Mouse (Mus musculus) kidney, embryonic 15.5 days (tissue): ENCODE results near the gene Fhl2. TPM values are rescaled to one million over a fixed set of nuclear protein-coding genes. Genes with fewer than 3 reads are reported as not detected.

ENCODE experiments used
- ATAC-seq: fragments of 200-750 bp; cut with Nextera tagmentation; replicated peaks from 2 replicates; pipeline ENCODE4 v1.8.0; 2017; ENCODE audit warnings: moderate TSS enrichment; ENCODE audit not compliant: low FRiP score
- H3K27ac ChIP-seq: fragments of 300-500 bp; sonication (generic); 2 replicates; pipeline ENCODE4 v1.5.1; 2015; ENCODE audit warnings: mild to moderate bottlenecking, inconsistent platforms
- H3K27me3 ChIP-seq: fragments of 300-500 bp; sonication (generic); 2 replicates; pipeline ENCODE4 v1.6.1; 2015; ENCODE audit warnings: inconsistent platforms
- H3K36me3 ChIP-seq: fragments of 300-500 bp; sonication (generic); 2 replicates; pipeline ENCODE4 v1.6.1; 2015; ENCODE audit warnings: inconsistent platforms
- H3K4me1 ChIP-seq: fragments of 300-500 bp; sonication (generic); 2 replicates; pipeline ENCODE4 v1.6.1; 2015; ENCODE audit warnings: inconsistent platforms
- H3K4me2 ChIP-seq: fragments of 300-500 bp; sonication (generic); 2 replicates; pipeline ENCODE4 v1.6.1; 2015; ENCODE audit warnings: moderate library complexity, mild to moderate bottlenecking, inconsistent platforms
- H3K4me3 ChIP-seq: fragments of 300-500 bp; sonication (generic); replicated peaks from 2 replicates; pipeline ENCODE4 v1.5.1; 2015; ENCODE audit warnings: mild to moderate bottlenecking, inconsistent platforms
- H3K9ac ChIP-seq: fragments of 300-500 bp; sonication (generic); 2 replicates; pipeline ENCODE4 v1.6.1; 2015; ENCODE audit warnings: mild to moderate bottlenecking, inconsistent platforms
- H3K9me3 ChIP-seq: fragments of 300-500 bp; sonication (generic); replicated peaks from 2 replicates; pipeline ENCODE4 v1.6.1; 2016; ENCODE audit warnings: inconsistent platforms
- WGBS: fragments of 180-500 bp; shearing (Covaris S2); methylation state at CpG from one replicate; pipeline ENCODE4 v1.1.7; 2015; ENCODE audit warnings: mixed read lengths; 5-methylcytosine and 5-hydroxymethylcytosine counted together
- polyA plus RNA-seq: library from polyadenylated mRNA; unstranded; fragments of >200 nt; fragmentation: Nextera tagmentation; extraction: Ambion mirVana; gene quantifications from 2 replicates; pipeline ENCODE4 v1.2.1, GENCODE M21; 2015

Fhl2 gene
- 90.7 and 92.4 TPM in 2 replicates for polyA plus RNA-seq

GRCm38 (mm10) chr1:43196661-43197241, at the start of gene Fhl2:
Gene Fhl2 (minus strand): TSS chr1:43196984.
- peak within 1 kb of the TSS; percentile 83 for H3K27ac ChIP-seq
- H3K36me3 ChIP-seq = no peaks in the 10 kb centered on the region
- peak; percentile 78 for ATAC-seq
- 0 out of 2 replicates have a peak within 1 kb of the TSS, but pooled peaks have one; percentile 3 for H3K4me3 ChIP-seq
- no peaks in the 10 kb centered on the region for H3K9me3 ChIP-seq
- H3K4me2 ChIP-seq = peak within 1 kb of the TSS; percentile 30
- WGBS = 34% methylated on average over 5 of the region's 5 CpGs
- H3K4me1 ChIP-seq = peaks cover 20% of the 10 kb centered on the region
- H3K27me3 ChIP-seq = no peaks in the 10 kb centered on the region
- no peak within 1 kb of the TSS for H3K9ac ChIP-seq

- no peaks in the 10 kb centered on the region for H3K27me3 ChIP-seq
- H3K4me3 ChIP-seq = no peak overlapping the region
- 54% methylated on average over 2 of the region's 2 CpGs for WGBS
- H3K36me3 ChIP-seq = no peaks in the 10 kb centered on the region
- ATAC-seq = no peak
- H3K4me2 ChIP-seq = no peak overlapping the region
- H3K4me1 ChIP-seq = no peaks in the 10 kb centered on the region
- peak overlapping the region; percentile 69 for H3K27ac ChIP-seq
- H3K9ac ChIP-seq = no peak overlapping the region
- H3K9me3 ChIP-seq = no peaks in the 10 kb centered on the region
Measured at GRCm38 (mm10) chr1:43245014-43245413, 48.2 kb upstream of the Fhl2 start.

GRCm38 (mm10) chr1:43241208-43241607, 44.4 kb upstream of the Fhl2 start:
- H3K9ac ChIP-seq = no peak overlapping the region
- H3K4me2 ChIP-seq = no peak overlapping the region
- no peaks in the 10 kb centered on the region for H3K36me3 ChIP-seq
- ATAC-seq = no peak
- H3K4me1 ChIP-seq = 0 out of 2 replicates have a peak, but pooled peaks cover 5% of the 10 kb centered on the region
- 80% methylated on average over 2 of the region's 2 CpGs for WGBS
- H3K27ac ChIP-seq = no peak overlapping the region
- H3K9me3 ChIP-seq = no peaks in the 10 kb centered on the region
- no peaks in the 10 kb centered on the region for H3K27me3 ChIP-seq
- no peak overlapping the region for H3K4me3 ChIP-seq

- 0 out of 2 replicates have a peak, but pooled peaks cover 5% of the 10 kb centered on the region for H3K4me1 ChIP-seq
- no peak overlapping the region for H3K4me3 ChIP-seq
- WGBS = 84% methylated on average over 2 of the region's 2 CpGs
- no peak overlapping the region for H3K4me2 ChIP-seq
- no peak overlapping the region for H3K9ac ChIP-seq
- no peak overlapping the region for H3K27ac ChIP-seq
- H3K36me3 ChIP-seq = no peaks in the 10 kb centered on the region
- no peak for ATAC-seq
- no peaks in the 10 kb centered on the region for H3K27me3 ChIP-seq
- no peaks in the 10 kb centered on the region for H3K9me3 ChIP-seq
Measured at GRCm38 (mm10) chr1:43239796-43240313, 43.1 kb upstream of the Fhl2 start.

- no peaks in the 10 kb centered on the region for H3K27me3 ChIP-seq
- no peak overlapping the region for H3K4me3 ChIP-seq
- 0 out of 2 replicates have a peak, but pooled peaks cover 5% of the 10 kb centered on the region for H3K4me1 ChIP-seq
- no peak overlapping the region for H3K4me2 ChIP-seq
- WGBS = 52% methylated on average over 2 of the region's 2 CpGs
- no peak overlapping the region for H3K9ac ChIP-seq
- no peaks in the 10 kb centered on the region for H3K36me3 ChIP-seq
- no peak for ATAC-seq
- H3K27ac ChIP-seq = no peak overlapping the region
- no peaks in the 10 kb centered on the region for H3K9me3 ChIP-seq
Measured at GRCm38 (mm10) chr1:43238471-43238870, 41.7 kb upstream of the Fhl2 start.

GRCm38 (mm10) chr1:43237360-43238235, 40.8 kb upstream of the Fhl2 start:
- ATAC-seq = no peak
- 0 out of 2 replicates have a peak, but pooled peaks cover 5% of the 10 kb centered on the region for H3K4me1 ChIP-seq
- WGBS = 83% methylated on average over 3 of the region's 3 CpGs

GRCm38 (mm10) chr1:43225531-43226151, 28.9 kb upstream of the Fhl2 start:
- Histone ChIP-seq H3K27ac (peak overlapping the region; percentile 85), H3K9ac (no peak overlapping the region)
- 59% methylated on average over 8 of the region's 8 CpGs for WGBS

More at GRCm38 (mm10) chr1:43237360-43238235, 40.8 kb upstream of the Fhl2 start:
- Histone ChIP-seq H3K36me3 (no peaks in the 10 kb centered on the region), H3K27ac (peak overlapping the region; percentile 34; the same call in 1 of the 2 replicates), H3K9me3 (no peaks in the 10 kb centered on the region), H3K9ac (no peak overlapping the region), H3K27me3 (no peaks in the 10 kb centered on the region), H3K4me2 (no peak overlapping the region), H3K4me3 (no peak overlapping the region)

GRCm38 (mm10) chr1:43224943-43225342, 28.2 kb upstream of the Fhl2 start:
- peak overlapping the region; percentile 85 for H3K27ac ChIP-seq
- H3K36me3 ChIP-seq = no peaks in the 10 kb centered on the region
- no peak overlapping the region for H3K4me2 ChIP-seq
- WGBS = 58% methylated on average over 4 of the region's 4 CpGs
- 0 out of 2 replicates have a peak, but pooled peaks have one; percentile 43 for ATAC-seq
- H3K4me3 ChIP-seq = no peak overlapping the region
- peaks cover 18% of the 10 kb centered on the region for H3K4me1 ChIP-seq
- H3K9ac ChIP-seq = no peak overlapping the region
- H3K9me3 ChIP-seq = no peaks in the 10 kb centered on the region
- H3K27me3 ChIP-seq = no peaks in the 10 kb centered on the region

More at GRCm38 (mm10) chr1:43225531-43226151, 28.9 kb upstream of the Fhl2 start:
- H3K4me3 ChIP-seq = no peak overlapping the region
- peak; percentile 46; the same call in 1 of the 2 replicates for ATAC-seq
- H3K4me1 ChIP-seq = peaks cover 18% of the 10 kb centered on the region
- H3K36me3 ChIP-seq = no peaks in the 10 kb centered on the region
- H3K27me3 ChIP-seq = no peaks in the 10 kb centered on the region
- no peaks in the 10 kb centered on the region for H3K9me3 ChIP-seq
- H3K4me2 ChIP-seq = no peak overlapping the region

- H3K27ac ChIP-seq = peak overlapping the region; percentile 85
Measured at GRCm38 (mm10) chr1:43224171-43224570, 27.4 kb upstream of the Fhl2 start.

GRCm38 (mm10) chr1:43223097-43223496, 26.3 kb upstream of the Fhl2 start:
- WGBS = 87% methylated on average over 5 of the region's 5 CpGs
- H3K4me2 ChIP-seq = no peak overlapping the region
- no peak overlapping the region for H3K4me3 ChIP-seq
- ATAC-seq = no peak
- no peaks in the 10 kb centered on the region for H3K36me3 ChIP-seq
- no peaks in the 10 kb centered on the region for H3K27me3 ChIP-seq
- no peak overlapping the region for H3K9ac ChIP-seq
- H3K4me1 ChIP-seq = peaks cover 25% of the 10 kb centered on the region
- H3K9me3 ChIP-seq = no peaks in the 10 kb centered on the region
- H3K27ac ChIP-seq = no peak overlapping the region

More at GRCm38 (mm10) chr1:43224171-43224570, 27.4 kb upstream of the Fhl2 start:
- no peaks in the 10 kb centered on the region for H3K27me3 ChIP-seq
- H3K4me2 ChIP-seq = no peak overlapping the region
- peaks cover 18% of the 10 kb centered on the region for H3K4me1 ChIP-seq
- 37% methylated on average over 2 of the region's 2 CpGs for WGBS
- no peak overlapping the region for H3K4me3 ChIP-seq
- no peaks in the 10 kb centered on the region for H3K36me3 ChIP-seq
- no peak overlapping the region for H3K9ac ChIP-seq
- H3K9me3 ChIP-seq = no peaks in the 10 kb centered on the region
- ATAC-seq = peak; percentile 49; the same call in 1 of the 2 replicates

- no peak overlapping the region for H3K4me3 ChIP-seq
- H3K4me2 ChIP-seq = no peak overlapping the region
- peak overlapping the region; percentile 88 for H3K27ac ChIP-seq
- no peaks in the 10 kb centered on the region for H3K36me3 ChIP-seq
- WGBS = 56% methylated on average over 3 of the region's 3 CpGs
- ATAC-seq = peak; percentile 76
- no peaks in the 10 kb centered on the region for H3K9me3 ChIP-seq
- H3K9ac ChIP-seq = no peak overlapping the region
- no peaks in the 10 kb centered on the region for H3K27me3 ChIP-seq
- peaks cover 13% of the 10 kb centered on the region; the same call in 1 of the 2 replicates for H3K4me1 ChIP-seq
Measured at GRCm38 (mm10) chr1:43218016-43218680, 21.4 kb upstream of the Fhl2 start.
